Mouse (Mus musculus): ENCODE measurements around the gene Abr. TPM values are rescaled to one million over a fixed set of nuclear protein-coding genes. Genes with fewer than 3 reads are reported as not detected.

Abr gene
- polyA plus RNA-seq, 1 experiment from 2014 or later: 28.3 TPM

DNA sequence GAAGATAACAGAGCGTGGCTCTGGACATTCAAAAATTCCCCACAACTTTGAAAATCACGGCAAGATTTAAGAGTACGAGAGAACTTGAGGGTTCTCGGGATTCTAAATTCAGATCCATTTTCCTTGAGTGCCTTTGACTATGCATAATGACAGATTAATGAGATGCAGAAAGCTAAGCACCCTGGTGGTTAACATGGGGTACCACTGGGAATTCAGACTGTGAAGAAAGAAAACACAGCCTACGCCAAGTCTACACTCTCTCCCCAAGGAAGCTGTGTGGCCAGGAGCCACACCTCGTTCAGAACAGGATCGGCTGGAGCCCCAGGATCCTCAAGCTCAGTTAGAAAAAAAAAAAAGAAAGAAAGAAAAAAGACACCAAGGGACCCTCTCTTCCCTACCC is 229.6 kb downstream of the Abr start:
- ATAC-seq (ENCODE audit: borderline replicate concordance, extremely low read depth, low FRiP score, low TSS enrichment): no peak
- Histone ChIP-seq H3K9me3 (no peaks in the 10 kb centered on the region), H3K27ac (no peak overlapping the region), H3K27me3 (no peaks in the 10 kb centered on the region), H3K4me2 (no peak overlapping the region), H3K36me3 (no peaks in the 10 kb centered on the region), H3K4me3 (no peak overlapping the region), H3K4me1 (peaks cover 22% of the 10 kb centered on the region), H3K9ac (no peak overlapping the region)
- WGBS: 87% methylated on average over 7 of the region's 7 CpGs

DNA sequence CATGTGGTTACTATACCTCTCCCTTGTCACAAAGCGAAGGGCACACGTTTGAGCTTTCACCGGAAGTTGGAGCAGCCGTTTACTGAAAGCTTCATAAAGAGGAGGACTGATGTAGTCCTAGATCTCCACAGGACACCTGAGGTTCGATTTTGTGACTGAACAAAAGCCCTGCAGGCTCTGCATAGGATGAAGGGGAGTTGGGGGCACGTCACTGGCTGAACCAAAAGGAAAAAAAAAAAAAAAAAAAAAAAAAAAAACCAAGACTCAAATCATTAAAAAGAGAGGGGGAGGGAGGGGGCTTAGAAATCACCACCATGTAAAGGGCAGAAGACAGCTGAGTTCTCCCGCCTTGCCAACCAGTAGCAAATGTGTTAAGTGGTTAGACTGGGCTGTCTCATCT is 233.4 kb downstream of the Abr start:
- Histone ChIP-seq H3K27me3 (no peaks in the 10 kb centered on the region), H3K27ac (no peak overlapping the region), H3K36me3 (no peaks in the 10 kb centered on the region), H3K9me3 (no peaks in the 10 kb centered on the region), H3K9ac (no peak overlapping the region), H3K4me2 (no peak overlapping the region; the same call in 1 of the 2 replicates), H3K4me3 (no peak overlapping the region), H3K4me1 (peaks cover 30% of the 10 kb centered on the region)
- WGBS: 15% methylated on average over 7 of the region's 7 CpGs
- no peak for ATAC-seq (ENCODE audit: borderline replicate concordance, extremely low read depth, low FRiP score, low TSS enrichment)

DNA sequence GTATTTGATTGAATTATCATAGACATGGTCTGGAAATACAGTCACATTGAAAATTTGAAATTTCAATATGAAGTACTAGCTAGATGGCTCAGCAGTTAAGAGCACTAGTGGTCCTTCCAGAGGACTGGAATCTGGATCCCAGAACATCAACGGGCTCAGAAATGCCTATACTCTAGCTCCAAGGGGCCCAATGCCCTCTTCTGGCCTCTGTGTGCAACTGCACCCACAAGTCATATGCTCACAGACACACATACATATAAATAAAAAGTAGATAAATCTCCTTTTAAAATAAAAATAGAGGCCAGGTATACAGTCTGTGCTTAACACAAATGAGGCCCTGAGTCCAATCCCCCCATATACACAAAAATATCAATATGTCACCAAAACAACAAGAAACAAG is 235.0 kb downstream of the Abr start:
- Histone ChIP-seq H3K36me3 (no peaks in the 10 kb centered on the region), H3K9me3 (no peaks in the 10 kb centered on the region), H3K4me1 (peaks cover 29% of the 10 kb centered on the region), H3K4me2 (no peak overlapping the region), H3K27ac (no peak overlapping the region), H3K27me3 (no peaks in the 10 kb centered on the region), H3K4me3 (no peak overlapping the region), H3K9ac (no peak overlapping the region)
- 87% methylated on average over 1 of the region's 1 CpGs for WGBS
- no peak for ATAC-seq (ENCODE audit: borderline replicate concordance, extremely low read depth, low FRiP score, low TSS enrichment)

DNA sequence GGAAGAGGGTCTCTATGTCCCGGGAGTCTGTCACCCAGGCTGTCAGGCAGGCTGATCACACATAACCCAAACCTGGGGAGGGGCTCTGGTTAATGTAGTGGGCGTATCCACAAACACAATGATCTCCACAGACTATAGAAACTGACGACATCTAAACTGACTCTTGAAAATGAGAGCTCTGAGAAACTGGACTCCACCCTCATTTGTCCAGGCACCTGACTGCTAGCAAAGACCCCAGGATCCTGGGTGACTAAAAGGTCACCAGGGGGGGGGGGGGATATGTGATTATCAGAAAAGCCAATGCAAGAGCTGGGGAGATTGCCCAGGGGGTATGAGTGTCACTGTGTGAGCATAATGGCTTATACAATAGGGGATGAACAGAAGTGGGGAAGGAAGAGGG is 236.4 kb downstream of the Abr start:
- ATAC-seq (ENCODE audit: borderline replicate concordance, extremely low read depth, low FRiP score, low TSS enrichment): no peak
- Histone ChIP-seq H3K27me3 (0 out of 2 replicates have a peak, but pooled peaks cover 4% of the 10 kb centered on the region), H3K4me3 (no peak overlapping the region), H3K4me1 (peaks cover 29% of the 10 kb centered on the region), H3K36me3 (no peaks in the 10 kb centered on the region), H3K9me3 (no peaks in the 10 kb centered on the region), H3K27ac (no peak overlapping the region), H3K4me2 (no peak overlapping the region), H3K9ac (no peak overlapping the region)
- WGBS: 54% methylated on average over 3 of the region's 3 CpGs

DNA sequence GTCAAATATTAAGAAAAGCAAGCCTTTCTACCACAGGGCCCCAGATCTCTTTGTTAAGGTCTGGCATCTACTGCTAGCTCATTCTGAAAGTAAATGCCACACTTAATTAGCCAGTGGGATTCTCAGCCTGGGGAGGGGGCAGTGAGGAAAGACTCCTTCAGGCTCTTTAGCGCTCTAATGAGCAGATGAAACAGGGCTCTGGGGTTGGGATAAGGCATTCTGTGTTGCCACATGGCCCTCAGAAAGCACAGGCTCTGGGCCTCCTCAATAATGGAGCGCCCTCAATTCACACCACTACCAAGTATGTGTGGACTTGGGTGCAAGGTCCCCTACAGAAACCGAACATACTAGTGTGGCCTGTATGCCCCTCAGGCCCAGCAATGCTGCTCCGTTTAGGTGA is 237.1 kb downstream of the Abr start:
- no peaks in the 10 kb centered on the region for H3K9me3 ChIP-seq
- 83% methylated on average over 4 of the region's 4 CpGs for WGBS
- no peak for ATAC-seq (ENCODE audit: borderline replicate concordance, extremely low read depth, low FRiP score, low TSS enrichment)
- H3K4me1 ChIP-seq: peaks cover 35% of the 10 kb centered on the region
- no peak overlapping the region for H3K9ac ChIP-seq
- H3K4me3 ChIP-seq: no peak overlapping the region
- 0 out of 2 replicates have a peak, but pooled peaks cover 4% of the 10 kb centered on the region for H3K27me3 ChIP-seq
- H3K4me2 ChIP-seq: no peak overlapping the region
- H3K36me3 ChIP-seq: no peaks in the 10 kb centered on the region
- no peak overlapping the region for H3K27ac ChIP-seq

DNA sequence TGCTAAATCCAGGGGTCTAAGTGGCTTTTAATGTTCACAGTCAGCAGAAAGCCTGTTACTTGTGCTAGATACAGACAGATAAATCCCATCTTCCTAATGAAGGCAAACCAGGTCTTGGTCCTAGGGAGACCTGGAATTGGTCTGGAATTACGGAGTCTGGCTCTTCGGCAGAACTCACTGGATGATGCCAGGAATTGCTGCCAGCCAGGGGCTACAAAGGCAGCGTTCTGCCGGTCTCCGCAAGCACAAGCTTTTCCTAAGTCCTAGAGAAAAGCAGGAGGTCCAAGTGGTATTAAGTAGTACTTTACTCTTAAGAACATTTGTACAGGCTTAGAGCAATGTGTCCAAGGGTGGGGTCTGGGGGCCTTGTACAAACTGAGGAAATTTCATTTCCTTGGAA is 237.8 kb downstream of the Abr start:
- no peaks in the 10 kb centered on the region for H3K9me3 ChIP-seq
- no peak overlapping the region for H3K9ac ChIP-seq
- H3K4me2 ChIP-seq: no peak overlapping the region
- no peak overlapping the region for H3K4me3 ChIP-seq
- 0 out of 2 replicates have a peak, but pooled peaks cover 4% of the 10 kb centered on the region for H3K27me3 ChIP-seq
- no peak overlapping the region for H3K27ac ChIP-seq
- no peaks in the 10 kb centered on the region for H3K36me3 ChIP-seq
- ATAC-seq (ENCODE audit: borderline replicate concordance, extremely low read depth, low FRiP score, low TSS enrichment): no peak
- H3K4me1 ChIP-seq: peaks cover 39% of the 10 kb centered on the region
- WGBS: 59% methylated on average over 5 of the region's 5 CpGs

DNA sequence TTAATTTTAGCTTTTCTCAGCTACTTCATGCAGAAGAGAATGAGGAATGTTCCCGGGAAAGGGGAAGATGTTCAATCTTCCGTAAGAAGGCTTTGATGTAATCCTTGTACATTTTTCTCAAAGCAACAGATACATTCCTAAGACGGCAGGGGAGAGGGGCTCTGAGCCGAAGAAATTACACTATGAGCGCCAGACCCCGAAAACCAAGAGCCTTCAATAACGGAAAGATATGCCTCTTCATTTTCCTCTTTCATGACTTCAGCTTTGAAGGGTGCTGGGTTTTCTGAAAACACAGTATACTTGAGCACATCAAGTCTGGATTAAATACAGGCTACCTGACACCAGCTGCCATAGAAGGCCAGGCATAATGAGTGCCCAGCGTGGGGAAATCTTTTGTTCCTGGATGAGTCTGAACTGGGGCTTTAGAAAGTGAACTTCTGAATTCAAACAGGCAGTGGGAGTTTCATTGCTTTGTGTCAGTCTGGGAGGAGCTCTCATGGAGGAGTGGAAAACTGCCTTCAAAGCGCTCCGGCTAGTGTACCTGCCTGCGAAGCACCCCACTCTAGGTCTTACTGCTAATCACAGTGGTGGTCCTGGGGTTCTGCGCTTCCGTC is 239.3 kb downstream of the Abr start:
- 65% methylated on average over 13 of the region's 13 CpGs for WGBS
- no peak overlapping the region for H3K9ac ChIP-seq
- no peaks in the 10 kb centered on the region for H3K36me3 ChIP-seq
- no peak overlapping the region for H3K4me2 ChIP-seq
- H3K9me3 ChIP-seq: no peaks in the 10 kb centered on the region
- peaks cover 27% of the 10 kb centered on the region for H3K4me1 ChIP-seq
- no peak overlapping the region for H3K27ac ChIP-seq
- no peak overlapping the region for H3K4me3 ChIP-seq
- 0 out of 2 replicates have a peak, but pooled peaks cover 4% of the 10 kb centered on the region for H3K27me3 ChIP-seq
- no peak for ATAC-seq (ENCODE audit: borderline replicate concordance, extremely low read depth, low FRiP score, low TSS enrichment)

DNA sequence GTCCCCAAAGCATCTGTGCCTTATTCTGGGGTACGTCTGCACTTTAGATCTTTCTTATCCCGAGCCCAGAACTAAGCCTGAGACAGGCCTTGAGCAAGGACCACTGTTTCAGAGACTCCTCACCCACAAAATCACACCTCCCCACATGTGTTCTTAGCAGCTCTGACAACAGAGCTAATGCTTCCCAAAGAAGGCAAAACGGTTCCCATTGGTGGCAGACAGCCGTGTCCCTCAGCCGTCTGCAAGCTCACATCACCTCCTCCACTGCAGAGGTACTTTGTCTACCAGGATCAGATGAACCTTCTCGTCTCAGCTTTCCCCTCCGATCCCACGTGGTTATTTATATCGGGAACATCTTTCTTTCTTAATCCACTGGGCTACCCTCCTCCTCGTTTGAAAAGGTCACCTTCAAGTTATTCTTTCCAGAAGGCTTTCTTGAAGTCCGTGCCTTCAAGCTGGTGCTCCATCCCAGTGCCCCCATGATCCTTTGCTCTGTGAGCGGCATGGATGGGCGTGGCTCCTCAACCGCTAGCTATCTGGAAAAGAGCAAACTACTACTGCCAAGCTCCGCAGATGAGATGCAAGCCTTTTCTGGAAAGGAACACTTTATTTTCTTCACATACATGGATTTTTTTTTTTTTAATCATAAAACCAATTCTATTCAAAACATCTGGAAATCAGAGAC is 240.8 kb downstream of the Abr start:
- Histone ChIP-seq H3K27ac (no peak overlapping the region), H3K4me3 (no peak overlapping the region), H3K9ac (no peak overlapping the region), H3K27me3 (0 out of 2 replicates have a peak, but pooled peaks cover 4% of the 10 kb centered on the region), H3K4me2 (no peak overlapping the region), H3K9me3 (no peaks in the 10 kb centered on the region), H3K36me3 (no peaks in the 10 kb centered on the region), H3K4me1 (peaks cover 27% of the 10 kb centered on the region)
- WGBS: 74% methylated on average over 15 of the region's 15 CpGs
- ATAC-seq (ENCODE audit: borderline replicate concordance, extremely low read depth, low FRiP score, low TSS enrichment): no peak

DNA sequence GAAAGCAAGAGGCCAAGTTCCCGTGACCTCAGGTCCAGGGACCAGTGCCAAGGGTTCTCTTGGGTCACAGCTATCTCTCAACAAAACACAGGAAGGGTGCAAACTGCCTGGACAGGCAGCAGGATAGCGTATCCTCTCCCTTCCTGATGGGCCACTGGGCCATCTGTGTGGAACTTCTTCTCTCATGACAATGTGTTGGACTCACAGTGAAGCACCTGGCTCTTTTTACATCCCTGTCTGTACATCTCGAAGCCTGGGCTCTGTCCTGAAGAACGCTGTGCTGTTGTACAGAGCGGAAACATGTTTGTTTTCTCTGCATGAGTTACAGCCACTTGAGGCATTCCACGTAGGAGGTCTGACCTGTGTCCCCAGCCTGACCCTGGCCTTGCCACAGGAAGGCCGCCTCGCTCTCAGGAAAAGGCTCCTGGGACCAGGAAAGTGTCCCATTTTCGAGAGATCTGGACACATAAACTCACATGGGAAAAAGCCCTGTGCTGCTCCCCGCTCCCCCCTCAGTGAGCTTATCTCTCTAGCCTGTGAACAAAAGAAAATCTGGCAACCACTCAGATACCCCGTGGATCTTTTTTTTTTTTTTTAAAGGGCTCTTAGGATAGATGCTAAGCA is 242.1 kb downstream of the Abr start:
- H3K9me3 ChIP-seq: no peaks in the 10 kb centered on the region
- no peak overlapping the region for H3K4me2 ChIP-seq
- WGBS: 28% methylated on average over 11 of the region's 11 CpGs
- no peak overlapping the region for H3K4me3 ChIP-seq
- ATAC-seq (ENCODE audit: borderline replicate concordance, extremely low read depth, low FRiP score, low TSS enrichment): no peak
- H3K4me1 ChIP-seq: peaks cover 35% of the 10 kb centered on the region
- 0 out of 2 replicates have a peak overlapping the region, but pooled peaks have one; percentile 15 for H3K27ac ChIP-seq
- no peak overlapping the region for H3K9ac ChIP-seq
- H3K27me3 ChIP-seq: 0 out of 2 replicates have a peak, but pooled peaks cover 4% of the 10 kb centered on the region
- no peaks in the 10 kb centered on the region for H3K36me3 ChIP-seq

DNA sequence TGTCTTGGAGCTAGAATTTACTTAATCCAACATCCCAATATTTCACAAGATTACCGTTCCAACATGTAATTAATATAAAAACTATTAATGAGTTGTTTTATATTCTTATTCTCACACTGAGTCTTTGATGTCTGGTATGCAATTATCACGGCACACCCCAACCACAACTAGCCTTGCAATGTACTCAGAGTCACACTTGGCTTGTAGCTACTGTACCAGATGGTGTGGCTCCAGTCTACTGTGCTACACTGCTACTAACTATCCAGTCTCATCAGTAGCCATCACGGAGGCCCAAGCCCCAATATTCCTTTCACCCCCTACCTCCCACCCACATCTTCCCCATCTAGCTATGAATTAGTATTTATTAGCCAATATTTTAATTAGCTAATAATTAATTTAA is 245.7 kb downstream of the Abr start:
- Histone ChIP-seq H3K4me3 (no peak overlapping the region), H3K27me3 (0 out of 2 replicates have a peak, but pooled peaks cover 4% of the 10 kb centered on the region), H3K9ac (no peak overlapping the region), H3K36me3 (no peaks in the 10 kb centered on the region), H3K27ac (no peak overlapping the region; the same call in 1 of the 2 replicates), H3K4me1 (peaks cover 52% of the 10 kb centered on the region), H3K9me3 (no peaks in the 10 kb centered on the region), H3K4me2 (no peak overlapping the region)
- ATAC-seq (ENCODE audit: borderline replicate concordance, extremely low read depth, low FRiP score, low TSS enrichment): no peak
- 88% methylated on average over 3 of the region's 3 CpGs for WGBS

DNA sequence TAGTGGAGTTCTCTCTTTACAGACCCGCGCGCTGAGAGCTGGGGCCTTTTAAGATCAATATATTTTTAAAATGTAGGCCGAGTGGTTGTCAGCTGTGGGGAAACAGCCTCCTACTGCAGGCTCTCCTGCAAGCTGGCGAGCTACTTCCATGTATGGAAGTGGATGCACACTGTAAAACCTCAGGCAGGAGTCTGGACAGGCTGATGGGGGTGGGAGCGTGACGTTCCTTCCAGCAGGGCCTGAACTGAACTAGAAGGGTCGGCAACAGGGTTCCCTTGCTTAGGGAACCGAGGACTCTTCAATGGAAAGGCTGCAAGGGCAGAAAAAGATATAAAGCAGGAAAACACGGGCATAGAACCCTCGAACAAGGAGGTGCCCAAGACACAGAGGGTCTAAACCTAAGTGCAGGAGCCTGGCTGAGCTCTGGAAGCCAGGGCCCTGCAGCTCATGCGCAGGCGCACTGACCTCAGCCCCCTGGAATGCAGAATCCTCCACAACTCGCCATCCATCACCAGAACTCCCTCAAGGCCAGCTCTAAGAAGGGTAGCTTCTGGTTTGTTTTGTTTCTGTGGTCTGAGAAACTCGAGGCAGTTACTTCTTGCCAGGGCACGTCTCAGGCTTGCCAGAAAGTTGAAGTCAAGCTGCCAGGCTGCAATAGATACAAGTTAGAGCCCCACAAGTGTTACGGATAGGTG is 247.5 kb downstream of the Abr start:
- Histone ChIP-seq H3K9ac (no peak overlapping the region), H3K36me3 (no peaks in the 10 kb centered on the region), H3K4me3 (no peak overlapping the region), H3K4me1 (peaks cover 41% of the 10 kb centered on the region), H3K9me3 (no peaks in the 10 kb centered on the region), H3K27me3 (no peaks in the 10 kb centered on the region), H3K27ac (peak overlapping the region; percentile 91), H3K4me2 (peak overlapping the region; percentile 28; the same call in 1 of the 2 replicates)
- WGBS: 22% methylated on average over 17 of the region's 17 CpGs
- ATAC-seq (ENCODE audit: borderline replicate concordance, extremely low read depth, low FRiP score, low TSS enrichment): peak; percentile 90
